Mouse (Mus musculus): ENCODE measurements at regions not wholly inside any gene's neighbourhood (a gene's known extent, or its start where the extent isn't known, plus 50 kb on each side); places are given as distances from the start of the nearest gene placed in this dataset.
"Not testable (repeated sequence)": the region's sequence is repeated elsewhere in the genome, so short reads cannot be mapped to it uniquely, and the experiment has no call there.

GRCm38 (mm10) chr3:21935571-21936261 is 140.7 kb upstream of the Tbl1xr1 start:
- DNase-seq (ENCODE audit: low spot score), result peak; percentile 94

DNA sequence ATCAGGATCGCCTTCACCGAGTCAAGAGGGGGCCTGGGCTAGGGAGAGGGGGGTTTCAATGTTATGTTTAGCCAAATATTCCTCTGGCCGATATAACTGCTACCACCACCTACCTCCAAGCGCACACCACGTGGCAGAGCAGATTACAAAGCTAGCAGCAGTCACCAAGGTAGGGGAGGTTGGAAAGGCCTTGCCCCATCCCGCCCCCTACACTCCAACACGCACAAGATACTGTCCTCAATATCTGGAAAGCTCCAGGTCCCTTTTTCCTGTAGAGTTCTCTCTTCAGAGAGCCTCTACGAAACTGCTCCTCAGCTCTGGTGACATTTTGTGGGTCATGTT is 140.2 kb upstream of the Tbl1xr1 start:
- no peak for DNase-seq (ENCODE audit: low spot score)

- no peak for DNase-seq (ENCODE audit: low spot score)
Measured at GRCm38 (mm10) chr3:21936616-21937015, 139.8 kb upstream of the Tbl1xr1 start.

- DNase-seq (ENCODE audit: low spot score), result no peak
Measured at GRCm38 (mm10) chr3:21937281-21938035, 139.0 kb upstream of the Tbl1xr1 start.

DNA sequence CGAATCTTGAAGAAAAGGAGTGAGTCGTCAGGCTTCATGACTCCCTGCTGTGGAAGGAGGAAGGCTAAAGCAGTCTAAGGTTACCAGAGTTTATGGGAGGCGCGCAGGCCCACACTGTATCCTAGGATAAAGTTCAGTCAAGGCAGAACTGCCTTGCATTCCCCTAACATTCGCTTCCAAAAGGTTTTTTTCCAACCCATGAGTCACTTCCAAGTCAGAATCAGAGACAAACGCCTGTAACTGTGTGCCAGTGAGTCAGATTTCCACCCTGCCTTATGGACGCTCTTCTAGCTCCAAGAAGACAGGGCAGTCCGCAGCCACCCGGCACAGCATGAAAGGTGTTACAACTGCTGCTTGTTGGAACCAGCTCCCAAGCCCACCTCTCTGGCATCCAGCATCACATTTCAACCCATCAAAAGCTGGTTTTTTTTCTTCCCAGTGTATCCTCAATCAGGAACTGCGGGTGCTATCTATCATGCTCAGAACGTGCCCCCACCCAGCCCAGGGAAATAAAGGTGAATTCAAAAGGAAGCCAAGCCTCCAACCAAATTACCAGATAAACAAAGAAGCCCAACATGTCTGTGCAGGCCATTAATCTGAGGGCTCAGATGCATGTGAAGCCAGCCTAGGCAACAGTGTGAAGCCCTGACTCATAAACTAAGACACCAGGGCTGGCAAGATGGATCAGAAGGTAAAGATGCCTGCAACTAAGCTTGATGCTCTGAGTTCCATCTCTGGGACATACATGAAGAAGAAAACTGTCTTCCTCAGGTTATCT is 138.2 kb upstream of the Tbl1xr1 start:
- peak; percentile 68 for DNase-seq (ENCODE audit: low spot score)

DNA sequence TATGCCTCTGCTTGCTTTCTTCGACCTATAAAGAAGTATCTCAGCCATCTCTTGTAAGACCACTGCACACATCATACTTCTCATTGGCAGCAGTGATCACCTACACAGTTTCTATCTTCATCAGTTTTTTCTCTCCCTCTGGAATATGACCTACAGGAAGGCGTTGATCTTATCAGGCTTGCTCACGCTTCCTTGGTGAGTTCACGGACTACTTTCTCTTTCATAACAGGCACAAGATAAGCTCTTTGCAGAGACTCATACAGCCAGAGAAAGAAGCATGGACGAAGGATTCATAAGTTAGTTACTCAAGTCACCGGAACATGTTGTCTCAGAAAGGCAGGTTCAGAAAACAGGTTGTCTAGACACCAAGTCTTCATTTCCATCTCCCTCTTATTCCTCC is 136.7 kb upstream of the Tbl1xr1 start:
- DNase-seq (ENCODE audit: low spot score), result no peak

- DNase-seq (ENCODE audit: low spot score), result no peak
Measured at GRCm38 (mm10) chr3:21941596-21941995, 134.9 kb upstream of the Tbl1xr1 start.

- no peak for DNase-seq (ENCODE audit: low spot score)
Measured at GRCm38 (mm10) chr3:21942912-21943311, 133.5 kb upstream of the Tbl1xr1 start.

GRCm38 (mm10) chr3:21945775-21946174 is 130.7 kb upstream of the Tbl1xr1 start:
- peak; percentile 47 for DNase-seq (ENCODE audit: low spot score)

DNA sequence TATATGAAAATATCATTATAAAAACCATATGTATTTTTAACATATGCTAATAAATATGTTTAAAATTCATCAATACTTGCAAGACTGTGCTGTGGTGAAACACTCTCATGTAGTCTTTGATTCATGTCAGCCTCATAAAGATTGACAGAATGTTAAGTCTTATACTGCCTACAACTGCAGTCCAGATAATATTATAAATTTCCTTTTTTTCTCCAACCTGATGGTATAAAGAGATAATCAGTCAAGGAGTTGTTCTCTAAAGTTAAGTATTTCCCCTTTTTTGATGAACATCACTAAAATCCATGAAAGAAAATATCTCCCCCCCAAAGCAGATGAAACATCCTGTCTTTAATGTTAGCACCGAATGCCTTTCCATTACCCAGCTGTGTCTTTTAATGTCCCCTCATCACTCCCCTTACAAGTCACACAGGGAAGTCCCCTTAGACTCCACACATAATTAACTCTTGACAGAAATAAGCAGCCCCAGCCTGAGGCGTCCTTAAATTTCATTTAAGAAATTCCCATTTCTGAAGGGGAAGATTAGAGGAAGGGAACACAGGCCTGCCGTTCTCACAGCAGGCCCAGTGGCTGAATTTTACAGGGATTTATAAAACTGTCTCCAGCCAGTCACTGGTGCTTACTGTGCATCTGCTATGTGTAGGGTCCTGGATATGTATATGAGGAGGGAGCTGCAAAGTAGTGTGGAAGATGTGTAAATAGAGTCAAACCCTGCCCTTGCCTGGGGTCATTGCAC is 129.0 kb upstream of the Tbl1xr1 start:
- DNase-seq (ENCODE audit: low spot score), result no peak

DNA sequence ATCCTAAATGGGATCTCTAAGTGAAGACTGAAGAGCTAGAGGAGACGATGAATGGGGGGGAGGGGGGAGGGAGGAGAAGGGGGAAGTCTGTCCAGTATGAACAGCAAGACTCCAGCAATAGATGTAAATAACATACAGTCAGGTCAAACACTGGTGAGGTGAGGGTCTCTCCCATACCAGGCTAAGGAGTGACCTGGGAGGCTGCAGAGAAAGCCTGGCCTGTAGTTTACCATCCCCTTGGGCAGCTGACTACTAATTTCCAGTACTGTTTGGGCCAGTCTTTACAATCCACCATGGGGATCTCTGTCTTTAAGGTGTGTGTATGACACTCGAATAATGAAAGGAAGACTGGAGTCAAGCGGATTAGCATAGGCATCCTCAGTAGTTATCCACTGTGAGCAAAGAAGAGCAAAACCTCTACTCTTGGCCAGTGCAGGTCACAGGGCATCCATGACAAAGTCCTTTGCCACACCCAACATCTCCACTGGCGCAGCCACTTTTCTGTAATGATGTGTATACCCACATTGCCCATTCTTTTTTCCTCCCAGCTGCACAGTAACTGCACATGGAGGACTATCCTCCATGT is 128.3 kb upstream of the Tbl1xr1 start:
- DNase-seq (ENCODE audit: low spot score), result no peak

DNA sequence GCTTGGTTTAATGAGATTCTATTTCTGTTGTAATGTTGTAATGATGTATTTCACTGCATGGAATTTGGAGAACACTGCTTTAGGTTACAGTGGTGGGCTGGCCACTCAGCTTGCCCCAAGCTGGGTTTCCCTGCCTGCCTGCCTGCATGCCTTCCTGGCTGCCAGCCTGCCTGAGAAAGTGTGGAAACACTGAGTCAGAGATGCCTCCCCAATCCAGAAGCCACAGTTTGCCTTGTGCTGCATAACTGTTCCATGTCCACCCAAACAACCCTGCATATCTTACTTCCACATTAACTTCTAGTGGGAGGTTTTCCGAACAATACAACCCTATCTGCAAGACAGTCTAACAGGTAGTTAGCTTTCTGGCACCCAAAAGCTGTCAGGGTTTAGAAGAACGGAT is 127.0 kb upstream of the Tbl1xr1 start:
- no peak for DNase-seq (ENCODE audit: low spot score)

DNA sequence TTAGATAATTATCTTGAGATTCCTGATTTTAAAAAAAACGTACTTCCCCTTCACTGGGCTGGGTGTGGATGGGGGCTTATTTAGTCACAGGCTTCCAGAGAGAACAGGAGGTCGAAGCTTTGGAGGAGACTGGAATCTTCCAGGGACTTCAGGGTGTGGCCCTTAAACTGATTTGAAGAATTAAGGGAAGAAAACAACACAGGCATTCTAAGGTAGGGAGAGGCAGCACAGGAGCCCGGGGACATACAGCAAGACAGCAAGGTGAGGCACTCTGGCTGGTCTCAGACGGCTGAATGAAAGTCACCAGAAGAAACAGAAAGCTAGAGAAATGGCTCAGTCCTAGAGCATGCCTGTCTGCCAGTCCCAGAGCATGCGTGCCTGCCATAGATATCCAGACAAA is 125.9 kb upstream of the Tbl1xr1 start:
- DNase-seq (ENCODE audit: low spot score), result no peak

DNA sequence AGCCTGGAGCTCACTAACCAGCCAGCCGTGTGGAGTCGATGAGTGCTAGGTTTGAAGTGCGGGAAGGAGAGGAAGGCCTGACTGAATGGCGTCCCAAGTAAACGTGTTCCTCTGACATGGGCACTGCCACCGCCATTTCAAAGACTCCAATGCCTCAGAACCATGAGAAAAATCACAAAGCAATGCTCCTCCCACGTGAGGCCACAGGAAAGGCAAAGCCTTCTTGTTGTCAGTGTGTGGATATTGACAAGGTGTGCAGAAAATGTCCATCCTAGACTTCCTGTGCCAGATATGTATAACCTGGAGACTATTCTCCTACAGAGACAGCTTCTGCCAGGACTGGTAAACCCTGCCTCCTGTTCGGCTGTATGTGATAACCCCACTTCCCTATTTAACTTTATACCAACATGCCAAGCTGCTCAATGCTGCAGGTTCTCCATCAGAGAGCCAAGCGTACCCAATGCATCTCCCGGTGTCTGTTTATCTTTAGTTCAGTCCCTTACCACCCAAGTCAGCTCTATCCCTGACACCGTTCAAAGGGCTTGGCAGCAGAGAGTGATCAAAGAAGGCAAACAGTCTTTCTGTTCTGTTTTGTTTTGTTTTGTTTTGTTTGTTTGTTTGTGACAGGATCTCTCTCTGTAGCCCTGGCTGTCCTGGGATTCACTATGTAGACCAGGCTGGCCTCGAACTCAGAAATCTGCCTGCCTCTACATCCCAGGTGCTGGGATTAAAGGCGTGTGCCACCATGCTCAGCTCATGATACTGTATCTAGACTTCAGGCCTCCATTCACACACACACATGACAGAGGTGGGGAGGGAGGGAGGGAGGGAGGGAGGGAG is 124.8 kb upstream of the Tbl1xr1 start:
- no peak for DNase-seq (ENCODE audit: low spot score)

GRCm38 (mm10) chr3:21952695-21953415 is 123.6 kb upstream of the Tbl1xr1 start:
- DNase-seq (ENCODE audit: low spot score), result peak; percentile 96

GRCm38 (mm10) chr3:21953416-21953810 is 123.0 kb upstream of the Tbl1xr1 start:
- DNase-seq (ENCODE audit: low spot score), result peak; percentile 72

DNA sequence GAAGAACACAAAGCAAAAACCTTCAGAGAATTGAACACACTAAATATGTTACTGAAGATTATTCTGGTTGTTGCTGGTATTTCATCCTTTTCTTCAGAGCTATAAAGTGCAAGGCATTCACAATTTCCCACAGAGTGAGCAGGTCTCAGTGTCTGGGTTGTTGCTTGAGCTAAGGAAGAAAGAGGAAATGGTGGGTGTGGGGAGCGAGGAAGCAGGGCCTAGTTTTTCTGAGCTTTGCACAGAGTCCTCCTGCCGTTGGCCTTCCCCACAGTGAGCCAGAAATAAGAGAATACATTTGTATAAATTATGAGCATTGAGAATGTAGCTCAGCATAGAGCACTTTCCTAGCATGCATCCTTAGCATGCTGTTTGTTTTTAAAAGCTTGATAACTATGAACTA is 120.8 kb upstream of the Tbl1xr1 start:
- DNase-seq (ENCODE audit: low spot score), result no peak

- DNase-seq (ENCODE audit: low spot score), result not testable (repeated sequence)
Measured at GRCm38 (mm10) chr3:21957105-21957504, 119.3 kb upstream of the Tbl1xr1 start.

- no peak for DNase-seq (ENCODE audit: low spot score)
Measured at GRCm38 (mm10) chr3:21958595-21959286, 117.7 kb upstream of the Tbl1xr1 start.
